Mouse (Mus musculus) kidney, adult 2 months (tissue): ENCODE results near the gene Fhod1.

Experiments used
- CTCF ChIP-seq: fragments of 200-500 bp; conservative IDR thresholded peaks from 2 replicates; pipeline ENCODE4 v1.5.1; 2011; ENCODE audit warnings: low read depth, mild to moderate bottlenecking, control low read depth, low read length, moderate library complexity, mixed read lengths; ENCODE audit not compliant: insufficient read depth, insufficient read length
- POLR2A ChIP-seq: fragments of 200-500 bp; IDR thresholded peaks from one replicate; pipeline ENCODE4 v1.6.1; 2011; ENCODE audit warnings: low read depth, low read length, control low read depth

GRCm38 (mm10) chr8:105380308-105380707 lies 32.6 kb upstream of the Fhod1 start:
- TF ChIP-seq POLR2A (no peak), CTCF (no peak)
